Mouse (Mus musculus): ENCODE measurements around the gene Cacna1d. TPM values are rescaled to one million over a fixed set of nuclear protein-coding genes. Genes with fewer than 3 reads are reported as not detected.

Gene Cacna1d
- polyA plus RNA-seq (2015; fragmentation: Illumina TruSeq; extraction: RNeasy Lipid Tissue Mini Kit (QIAGEN cat#74804); ENCODE audit: insufficient read depth, low read depth, low replicate concordance): 6.1 TPM

DNA sequence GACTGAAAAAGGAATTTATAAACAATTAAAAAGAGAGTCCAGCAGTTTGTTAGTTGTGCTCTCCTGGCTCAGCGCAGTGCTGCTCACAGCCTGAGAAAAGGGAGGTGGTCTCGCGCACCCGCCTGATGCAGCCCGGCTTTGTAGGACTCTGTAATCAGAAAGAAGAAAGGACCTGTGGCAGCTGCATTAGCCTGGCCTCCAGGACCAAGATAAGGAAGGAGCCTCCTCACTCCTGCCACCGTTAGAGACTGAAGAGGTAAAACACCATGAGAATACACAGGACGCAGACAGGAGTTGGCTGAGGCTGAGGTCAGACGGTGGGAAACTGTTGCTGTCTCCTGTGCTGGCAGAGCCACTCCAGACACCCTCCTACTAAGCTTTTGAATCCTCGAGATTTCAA is at the start of gene Cacna1d:
Gene Cacna1d, minus strand, starts transcription at position 114 of the 400 bp plus-strand sequence.

DNA sequence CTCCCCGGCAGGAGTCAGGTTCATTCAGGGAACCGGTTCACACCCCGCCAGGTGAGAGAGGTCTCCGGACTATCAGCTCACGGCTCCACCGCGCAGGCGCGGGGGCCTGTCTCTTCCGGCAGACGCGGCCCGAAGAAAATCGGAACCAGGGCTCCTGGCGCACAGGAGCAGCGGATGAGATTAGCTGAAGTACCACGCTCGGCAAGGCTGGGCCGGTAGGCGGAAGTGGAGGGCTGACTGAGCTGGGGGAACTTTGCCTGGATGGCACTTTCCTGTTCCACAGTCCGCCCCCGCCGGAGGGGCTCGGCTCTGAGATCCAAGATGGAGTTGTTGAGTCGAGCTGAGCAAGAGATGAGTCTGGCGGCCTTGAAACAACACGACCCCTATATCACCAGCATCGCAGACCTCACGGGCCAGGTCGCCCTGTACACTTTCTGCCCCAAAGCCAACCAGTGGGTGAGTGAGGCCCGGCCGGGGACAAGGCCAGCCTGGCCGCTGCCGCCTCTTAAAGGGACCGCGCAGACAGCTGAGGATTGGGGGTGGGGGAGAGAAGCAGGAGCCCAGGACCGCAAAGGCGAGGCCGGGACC is 11.8 kb downstream of the Cacna1d start, which contains the start of gene Dcp1a:
Gene Dcp1a, plus strand, starts transcription at position 175 of the 588 bp plus-strand sequence.

DNA sequence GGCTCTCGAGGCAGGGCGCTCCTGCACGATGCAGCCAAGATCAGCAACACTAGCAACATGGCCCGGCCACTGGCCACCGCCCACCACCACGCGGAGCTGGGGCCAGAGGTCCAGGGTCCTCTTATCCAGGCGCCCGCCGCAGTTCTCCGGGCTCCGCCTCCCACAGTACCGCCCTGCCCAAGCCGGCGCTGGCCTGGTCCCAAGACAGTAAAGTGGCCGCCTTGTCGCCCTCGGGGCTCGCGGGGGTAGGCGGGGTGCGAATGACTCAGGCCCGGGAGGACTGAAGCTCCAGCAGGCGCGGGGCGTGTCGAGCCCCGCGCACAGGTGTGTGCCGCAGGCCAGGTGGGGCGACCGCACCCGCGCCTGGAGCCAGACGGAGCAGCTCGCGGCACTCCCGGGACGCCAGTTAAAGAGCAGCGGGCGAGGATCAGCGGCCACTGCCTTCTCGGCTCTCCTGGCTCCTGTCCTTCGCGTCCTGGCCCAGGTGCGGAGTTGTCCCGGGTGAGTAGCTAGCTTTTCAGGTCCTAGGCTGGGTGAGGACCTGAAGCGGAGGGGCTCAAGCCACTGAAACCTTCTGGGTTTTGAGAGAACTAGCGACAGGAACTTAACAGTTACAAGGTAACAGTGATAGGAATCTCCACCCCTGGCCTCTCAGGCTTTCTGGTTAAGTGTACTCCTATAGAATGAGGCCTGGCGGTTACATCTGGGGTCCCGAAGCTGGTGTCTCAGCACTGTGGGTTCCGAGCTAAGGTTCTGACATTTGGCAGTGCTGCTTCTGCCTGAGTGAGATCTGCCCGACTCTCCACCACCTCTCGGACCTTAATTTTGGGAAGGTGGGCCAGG is 482.3 kb downstream of the Cacna1d start, which contains the start of the genes Il17rb and Chdh:
Gene Il17rb, minus strand, starts transcription at position 164 of the 843 bp plus-strand sequence.
Gene Chdh, plus strand, starts transcription at position 291 of the 843 bp plus-strand sequence.

Other genes starting within 250 kb of the Cacna1d start
- gene Dcp1a, start 11.9 kb downstream of the Cacna1d start, polyA plus RNA-seq (2015; fragmentation: Illumina TruSeq; extraction: RNeasy Lipid Tissue Mini Kit (QIAGEN cat#74804); ENCODE audit: insufficient read depth, low read depth, low replicate concordance): 3.6 TPM
- gene Tkt, start 56.9 kb upstream of the Cacna1d start, polyA plus RNA-seq (2015; fragmentation: Illumina TruSeq; extraction: RNeasy Lipid Tissue Mini Kit (QIAGEN cat#74804); ENCODE audit: insufficient read depth, low read depth, low replicate concordance): 27.1 TPM
- 16.8 TPM for gene Prkcd, start 134.8 kb upstream of the Cacna1d start, polyA plus RNA-seq (2015; fragmentation: Illumina TruSeq; extraction: RNeasy Lipid Tissue Mini Kit (QIAGEN cat#74804); ENCODE audit: insufficient read depth, low read depth, low replicate concordance)
- gene Rft1, start 162.9 kb upstream of the Cacna1d start, polyA plus RNA-seq (2015; fragmentation: Illumina TruSeq; extraction: RNeasy Lipid Tissue Mini Kit (QIAGEN cat#74804); ENCODE audit: insufficient read depth, low read depth, low replicate concordance): 3.4 TPM
- 1.4 TPM for gene Sfmbt1, start 223.4 kb upstream of the Cacna1d start, polyA plus RNA-seq (2015; fragmentation: Illumina TruSeq; extraction: RNeasy Lipid Tissue Mini Kit (QIAGEN cat#74804); ENCODE audit: insufficient read depth, low read depth, low replicate concordance)

All from pancreas, adult 10 weeks (tissue).